Mouse (Mus musculus): Measurements from ENCODE around the gene Alox5. TPM values are rescaled to one million over a fixed set of nuclear protein-coding genes. Genes with fewer than 3 reads are reported as not detected.

Gene Alox5
- polyA plus RNA-seq, 1 experiment from 2014 or later: 0.78 TPM

DNA sequence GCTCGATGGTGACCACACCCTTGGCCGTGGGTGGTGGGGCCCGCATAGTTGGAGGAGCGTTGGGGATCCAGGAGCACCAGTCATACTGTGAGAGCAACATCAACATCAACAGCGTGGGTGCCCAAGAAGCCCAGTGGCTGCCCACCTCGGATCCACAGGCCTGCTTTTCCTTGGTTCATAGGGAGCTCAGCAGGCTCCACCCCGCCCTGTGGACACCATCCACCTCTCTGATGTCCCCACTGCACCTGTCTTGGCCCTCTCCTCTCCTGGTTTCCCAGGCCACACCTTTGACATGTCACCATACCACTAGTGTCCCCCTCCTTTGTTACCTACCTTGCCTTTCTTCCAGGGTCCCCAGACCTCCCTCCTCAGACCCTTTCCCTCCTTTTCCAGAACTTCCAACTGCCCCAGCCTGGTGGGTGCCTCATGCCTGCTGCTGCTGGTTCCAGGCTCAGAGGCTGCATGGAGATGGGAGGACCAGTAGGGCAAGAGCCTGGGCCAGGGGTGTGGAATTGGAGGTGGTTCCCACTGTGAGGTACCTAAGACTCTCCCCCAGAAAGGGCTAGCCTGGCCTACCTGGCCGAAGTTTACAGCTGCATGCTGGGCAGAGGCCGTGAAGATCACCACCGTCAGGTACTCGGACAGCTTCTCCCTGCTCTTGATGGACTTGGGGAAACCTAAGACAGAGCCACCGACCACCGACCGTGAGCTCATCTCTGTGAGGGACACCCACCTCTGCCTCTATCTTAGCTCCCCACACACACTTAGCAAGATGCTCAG, 48.2 kb downstream of the Alox5 start:
- Histone ChIP-seq H3K9me3 (no peaks in the 10 kb centered on the region), H3K27me3 (ENCODE audit: poor library complexity, severe bottlenecking) (no peaks in the 10 kb centered on the region), H3K4me1 (no peaks in the 10 kb centered on the region), H3K36me3 (replicated peaks) (peaks cover 22% of the 10 kb centered on the region), H3K27ac (no peak overlapping the region), H3K4me3 (no peak overlapping the region)
- 92% methylated on average over 14 of the region's 14 CpGs for WGBS
- no peak for DNase-seq (ENCODE audit: extremely low spot score, low spot score)

DNA sequence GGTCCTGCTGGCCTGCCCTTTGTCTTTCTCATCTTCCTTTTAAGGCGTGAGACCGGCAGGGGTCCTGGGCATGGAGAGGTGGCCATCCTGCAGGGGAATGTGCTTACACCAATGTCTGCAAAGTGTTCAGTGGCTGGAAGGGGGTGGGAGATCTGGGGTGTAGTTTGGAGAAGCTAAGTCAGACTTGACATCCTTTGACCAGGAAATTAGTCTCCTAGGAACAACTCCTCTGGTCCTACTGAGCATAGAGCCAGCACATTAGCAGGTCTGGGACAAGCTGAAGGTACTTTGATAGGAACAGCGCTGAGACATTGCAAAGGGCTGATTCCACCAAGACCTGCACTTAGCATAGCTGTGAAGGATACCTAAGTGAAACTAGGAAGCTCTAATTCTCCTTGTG, 49.3 kb downstream of the Alox5 start:
- H3K27me3 ChIP-seq (ENCODE audit: poor library complexity, severe bottlenecking): no peaks in the 10 kb centered on the region
- no peaks in the 10 kb centered on the region for H3K9me3 ChIP-seq
- H3K4me1 ChIP-seq: no peaks in the 10 kb centered on the region
- H3K4me3 ChIP-seq: no peak overlapping the region
- DNase-seq (ENCODE audit: extremely low spot score, low spot score): no peak
- H3K36me3 ChIP-seq (replicated peaks): peaks cover 24% of the 10 kb centered on the region
- no peak overlapping the region for H3K27ac ChIP-seq
- 73% methylated on average over 3 of the region's 3 CpGs for WGBS

DNA sequence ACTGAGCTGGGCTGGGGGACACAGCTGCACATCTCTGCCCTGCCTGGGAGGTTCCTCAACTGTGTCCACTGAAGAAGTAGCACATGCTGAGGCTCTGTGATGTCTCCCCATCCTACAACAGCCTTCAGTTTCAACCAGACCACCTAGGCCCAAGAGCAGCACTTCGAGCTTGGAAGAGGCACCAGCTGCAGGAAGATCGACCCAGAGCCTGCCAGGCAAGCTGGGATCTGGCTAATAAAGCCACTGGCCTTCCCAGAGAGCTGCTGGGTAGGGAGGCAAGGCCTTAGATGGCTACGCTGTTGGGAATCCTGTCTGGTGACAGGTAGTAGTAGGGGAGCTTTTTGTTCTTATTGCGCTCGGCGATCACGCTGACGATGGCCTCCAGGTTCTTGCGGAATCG, 50.5 kb downstream of the Alox5 start:
- Histone ChIP-seq H3K9me3 (no peaks in the 10 kb centered on the region), H3K27me3 (ENCODE audit: poor library complexity, severe bottlenecking) (no peaks in the 10 kb centered on the region), H3K36me3 (replicated peaks) (peaks cover 35% of the 10 kb centered on the region), H3K27ac (no peak overlapping the region), H3K4me3 (no peak overlapping the region), H3K4me1 (peaks cover 4% of the 10 kb centered on the region)
- no peak for DNase-seq (ENCODE audit: extremely low spot score, low spot score)
- WGBS: 95% methylated on average over 10 of the region's 10 CpGs

DNA sequence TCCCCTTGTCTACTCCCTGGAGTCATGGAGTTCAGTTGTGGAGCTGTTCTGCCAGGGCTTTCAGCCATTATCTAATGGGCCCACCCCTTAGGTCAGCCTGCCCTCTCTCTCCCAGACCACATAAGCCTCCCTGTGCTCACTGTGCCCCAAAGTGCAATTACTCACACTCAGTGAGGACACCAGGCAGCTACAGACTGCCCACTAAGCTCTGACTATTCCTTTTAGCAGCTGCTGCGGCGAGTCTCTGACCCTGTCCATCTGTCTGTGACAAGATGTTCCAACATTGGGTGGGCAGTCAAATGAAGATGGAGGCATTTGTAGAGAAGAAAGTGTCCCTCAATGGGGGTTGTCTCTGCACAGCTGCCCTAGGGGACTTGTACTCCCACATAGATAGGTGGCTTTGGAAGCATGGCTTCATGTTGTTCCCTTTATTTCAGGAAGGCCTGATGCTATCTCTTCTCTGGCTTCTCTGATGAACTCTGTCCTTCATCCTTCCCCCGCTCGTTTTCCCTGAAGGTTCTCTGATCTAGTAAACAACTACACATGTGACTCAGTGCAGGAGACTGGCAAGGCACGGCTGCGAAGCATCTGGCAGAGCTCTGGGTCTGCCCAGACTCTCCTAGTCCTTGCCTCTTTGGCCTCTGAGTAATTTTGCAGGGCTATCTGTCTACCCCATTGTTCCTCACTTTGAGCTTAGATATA, 52.9 kb downstream of the Alox5 start:
- Histone ChIP-seq H3K27ac (no peak overlapping the region), H3K9me3 (no peaks in the 10 kb centered on the region)
- WGBS: 90% methylated on average over 6 of the region's 6 CpGs

DNA sequence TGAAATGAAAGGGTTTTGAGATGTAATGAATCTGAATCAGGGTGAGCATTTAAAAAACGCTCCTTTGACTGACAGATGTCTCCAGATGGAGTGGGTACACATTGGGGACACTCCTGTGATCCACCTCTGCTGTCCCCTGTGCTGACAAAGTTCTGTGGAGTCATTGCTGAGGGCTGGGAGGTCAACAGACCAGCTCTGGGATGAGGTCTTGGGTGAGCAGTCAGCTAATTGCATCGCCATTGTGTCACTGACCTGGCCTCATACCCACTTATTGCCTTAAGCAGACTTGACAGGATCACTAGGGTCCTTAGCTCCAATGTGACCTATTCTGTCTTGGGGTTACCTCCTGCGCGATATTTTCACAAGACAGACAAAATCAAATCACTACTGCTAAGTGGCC, 53.8 kb downstream of the Alox5 start:
- Histone ChIP-seq H3K4me1 (peaks cover 10% of the 10 kb centered on the region), H3K27me3 (ENCODE audit: poor library complexity, severe bottlenecking) (no peaks in the 10 kb centered on the region)

More for the DNA sequence above, 52.9 kb downstream of the Alox5 start:
- DNase-seq (ENCODE audit: extremely low spot score, low spot score): no peak
- Histone ChIP-seq H3K4me3 (no peak overlapping the region), H3K36me3 (replicated peaks) (peaks cover 43% of the 10 kb centered on the region), H3K4me1 (peaks cover 10% of the 10 kb centered on the region), H3K27me3 (ENCODE audit: poor library complexity, severe bottlenecking) (no peaks in the 10 kb centered on the region)

DNA sequence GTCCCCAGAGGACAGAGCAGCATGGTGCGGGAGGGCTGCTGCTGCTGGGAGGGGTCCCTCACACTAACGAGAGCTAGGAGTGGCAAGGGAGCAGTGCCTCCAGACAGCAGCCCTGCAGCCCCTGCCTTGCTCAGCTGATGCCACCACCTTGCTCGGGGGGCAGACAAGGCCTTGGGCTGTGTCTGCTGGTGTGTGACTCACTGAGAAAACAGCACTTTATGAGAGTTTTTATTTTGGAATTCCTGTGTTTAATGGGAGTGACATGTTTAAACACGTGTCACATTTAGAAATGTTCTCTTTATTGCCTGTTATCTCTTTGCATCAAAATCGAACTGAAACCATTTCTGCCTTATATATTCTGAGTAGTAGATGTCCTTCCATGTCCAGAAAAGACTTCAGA, 54.3 kb downstream of the Alox5 start:
- H3K4me3 ChIP-seq: no peak overlapping the region
- H3K27ac ChIP-seq: no peak overlapping the region
- DNase-seq (ENCODE audit: extremely low spot score, low spot score): no peak
- peaks cover 10% of the 10 kb centered on the region for H3K4me1 ChIP-seq
- H3K9me3 ChIP-seq: no peaks in the 10 kb centered on the region
- H3K36me3 ChIP-seq (replicated peaks): peaks cover 48% of the 10 kb centered on the region
- WGBS: 78% methylated on average over 5 of the region's 5 CpGs
- no peaks in the 10 kb centered on the region for H3K27me3 ChIP-seq (ENCODE audit: poor library complexity, severe bottlenecking)

More for the DNA sequence above, 53.8 kb downstream of the Alox5 start:
- WGBS: 93% methylated on average over 4 of the region's 4 CpGs
- DNase-seq (ENCODE audit: extremely low spot score, low spot score): no peak
- Histone ChIP-seq H3K27ac (no peak overlapping the region), H3K4me3 (no peak overlapping the region), H3K9me3 (no peaks in the 10 kb centered on the region), H3K36me3 (replicated peaks) (peaks cover 42% of the 10 kb centered on the region)

DNA sequence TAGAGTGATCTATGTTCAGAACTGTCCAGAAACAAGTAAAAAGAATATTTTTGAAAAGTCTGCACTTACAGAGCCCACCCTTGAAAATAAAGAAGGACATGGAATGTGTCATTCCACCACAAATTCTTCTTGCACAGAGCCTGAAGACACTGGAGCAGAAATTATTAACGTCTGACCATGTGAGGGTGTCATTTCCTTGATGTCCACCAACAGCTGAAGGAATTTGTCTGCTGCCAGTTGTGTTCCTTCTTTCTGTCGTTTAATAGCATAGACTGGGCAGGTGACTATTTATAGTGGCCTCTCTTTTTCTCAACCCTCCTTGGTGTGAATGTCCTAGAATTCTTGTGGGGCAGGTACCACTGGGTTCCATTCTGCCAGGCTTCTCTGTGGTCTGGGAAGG, 54.8 kb downstream of the Alox5 start:
- 84% methylated on average over 2 of the region's 2 CpGs for WGBS
- Histone ChIP-seq H3K27ac (no peak overlapping the region), H3K4me1 (peaks cover 10% of the 10 kb centered on the region), H3K9me3 (no peaks in the 10 kb centered on the region), H3K27me3 (ENCODE audit: poor library complexity, severe bottlenecking) (no peaks in the 10 kb centered on the region), H3K36me3 (replicated peaks) (peaks cover 49% of the 10 kb centered on the region), H3K4me3 (no peak overlapping the region)
- DNase-seq (ENCODE audit: extremely low spot score, low spot score): no peak

DNA sequence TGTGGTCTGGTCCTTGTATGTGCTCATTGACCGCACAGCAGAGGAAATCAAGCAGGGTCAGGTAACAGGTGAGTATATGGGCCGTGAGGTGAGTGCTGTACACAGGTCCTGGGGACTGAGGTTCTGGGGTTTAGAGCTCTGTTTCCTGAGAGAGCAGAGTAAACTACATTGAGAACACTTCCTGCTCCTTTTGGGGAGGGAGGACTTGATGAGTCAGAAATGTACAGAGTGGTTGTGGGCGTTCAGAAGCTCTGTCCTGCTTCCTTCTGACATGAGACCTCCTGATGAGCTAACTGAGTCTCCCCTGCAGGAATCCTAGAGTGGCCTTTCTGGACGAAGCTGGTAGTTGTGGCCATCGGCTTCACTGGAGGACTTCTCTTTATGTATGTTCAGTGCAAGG, 55.3 kb downstream of the Alox5 start:
- no peak overlapping the region for H3K4me3 ChIP-seq
- peak overlapping the region; percentile 62; the same call in 1 of the 2 replicates for H3K27ac ChIP-seq
- 87% methylated on average over 5 of the region's 5 CpGs for WGBS
- peaks cover 10% of the 10 kb centered on the region for H3K4me1 ChIP-seq
- no peak for DNase-seq (ENCODE audit: extremely low spot score, low spot score)
- H3K36me3 ChIP-seq (replicated peaks): peaks cover 46% of the 10 kb centered on the region
- H3K9me3 ChIP-seq: no peaks in the 10 kb centered on the region
- H3K27me3 ChIP-seq (ENCODE audit: poor library complexity, severe bottlenecking): no peaks in the 10 kb centered on the region

DNA sequence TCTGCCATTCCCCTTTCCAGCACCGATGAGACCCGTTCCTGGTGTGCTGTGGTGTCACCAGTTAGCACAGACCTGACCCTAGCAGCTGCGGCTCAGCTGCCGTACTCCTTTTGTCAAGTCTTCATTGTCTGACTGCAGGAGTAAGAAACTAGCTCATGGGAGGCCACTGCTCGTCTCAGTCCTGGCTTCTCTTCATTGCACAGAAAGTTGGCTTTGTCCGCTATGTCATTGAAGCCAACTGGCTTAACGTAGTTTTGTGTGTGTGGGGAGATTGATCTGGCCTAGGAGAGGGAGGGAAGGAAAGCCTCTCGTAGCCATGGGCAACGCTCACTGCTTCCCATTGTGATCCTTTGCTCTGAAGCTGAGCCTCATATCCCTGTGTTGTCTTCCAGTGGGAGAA, 55.7 kb downstream of the Alox5 start:
- 61% methylated on average over 9 of the region's 9 CpGs for WGBS
- H3K36me3 ChIP-seq (replicated peaks): peaks cover 42% of the 10 kb centered on the region
- H3K9me3 ChIP-seq: no peaks in the 10 kb centered on the region
- H3K27me3 ChIP-seq (ENCODE audit: poor library complexity, severe bottlenecking): no peaks in the 10 kb centered on the region
- peaks cover 10% of the 10 kb centered on the region for H3K4me1 ChIP-seq
- peak overlapping the region; percentile 62 for H3K27ac ChIP-seq
- DNase-seq (ENCODE audit: extremely low spot score, low spot score): no peak
- no peak overlapping the region for H3K4me3 ChIP-seq

DNA sequence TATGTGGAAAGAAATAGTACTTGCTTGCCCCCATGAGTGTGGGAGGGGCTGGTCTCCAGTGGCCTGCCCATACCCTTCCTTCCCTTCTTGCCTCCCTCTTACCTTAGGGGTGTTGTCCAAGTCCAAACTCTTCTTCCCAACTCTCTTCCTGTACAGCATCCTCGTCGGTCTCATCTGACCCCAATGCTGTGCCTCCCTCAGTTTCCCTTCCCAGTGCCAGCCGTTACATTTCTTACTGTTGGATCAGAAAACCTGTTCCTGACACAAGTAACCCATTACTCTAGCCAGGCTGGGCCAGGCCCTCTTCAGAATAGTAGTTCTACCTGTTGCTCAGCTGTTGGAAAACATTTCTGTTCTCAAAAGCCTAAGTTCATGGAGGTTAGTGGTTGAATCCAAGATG, 58.6 kb downstream of the Alox5 start:
- H3K4me3 ChIP-seq: no peak overlapping the region
- DNase-seq (ENCODE audit: extremely low spot score, low spot score): no peak
- H3K9me3 ChIP-seq: no peaks in the 10 kb centered on the region
- no peaks in the 10 kb centered on the region for H3K27me3 ChIP-seq (ENCODE audit: poor library complexity, severe bottlenecking)
- H3K4me1 ChIP-seq: peaks cover 23% of the 10 kb centered on the region
- no peak overlapping the region for H3K27ac ChIP-seq
- 93% methylated on average over 3 of the region's 3 CpGs for WGBS
- H3K36me3 ChIP-seq (replicated peaks): peaks cover 30% of the 10 kb centered on the region

DNA sequence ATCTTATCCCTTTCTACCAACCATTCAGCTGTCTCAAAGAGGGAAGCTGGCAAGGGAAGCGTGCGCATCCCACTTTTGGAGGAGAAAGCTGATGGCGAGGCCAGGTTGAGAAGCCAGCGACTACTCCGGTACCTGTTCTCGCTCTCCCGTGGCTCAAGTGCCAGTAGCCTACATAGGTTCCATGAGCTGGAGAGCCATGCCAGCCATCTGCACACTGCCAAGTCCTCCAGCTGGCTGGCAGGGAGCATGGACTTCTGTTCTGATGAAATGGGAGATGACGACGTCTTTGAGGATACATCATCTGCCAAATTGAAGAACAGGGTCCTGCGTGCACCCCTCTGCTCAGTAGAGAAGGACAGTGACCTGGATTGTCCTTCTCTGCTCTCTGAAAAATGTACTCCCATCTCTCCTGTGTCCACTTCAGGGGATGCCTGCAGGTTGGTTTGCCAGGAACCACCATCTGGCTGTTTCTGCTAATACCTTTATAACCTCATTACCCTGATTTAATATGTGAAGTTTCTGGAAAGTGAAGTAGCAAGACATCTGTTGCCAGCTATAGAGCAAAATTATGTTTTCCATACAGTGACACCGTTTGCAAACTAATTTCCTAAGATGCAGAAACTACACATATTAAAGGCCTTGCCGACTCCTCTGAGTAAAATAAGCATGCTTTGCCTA, 59.1 kb downstream of the Alox5 start:
- no peak for DNase-seq (ENCODE audit: extremely low spot score, low spot score)
- Histone ChIP-seq H3K27me3 (ENCODE audit: poor library complexity, severe bottlenecking) (no peaks in the 10 kb centered on the region), H3K9me3 (no peaks in the 10 kb centered on the region), H3K4me3 (no peak overlapping the region), H3K4me1 (peaks cover 29% of the 10 kb centered on the region), H3K36me3 (replicated peaks) (peaks cover 30% of the 10 kb centered on the region), H3K27ac (no peak overlapping the region)
- 95% methylated on average over 12 of the region's 12 CpGs for WGBS

DNA sequence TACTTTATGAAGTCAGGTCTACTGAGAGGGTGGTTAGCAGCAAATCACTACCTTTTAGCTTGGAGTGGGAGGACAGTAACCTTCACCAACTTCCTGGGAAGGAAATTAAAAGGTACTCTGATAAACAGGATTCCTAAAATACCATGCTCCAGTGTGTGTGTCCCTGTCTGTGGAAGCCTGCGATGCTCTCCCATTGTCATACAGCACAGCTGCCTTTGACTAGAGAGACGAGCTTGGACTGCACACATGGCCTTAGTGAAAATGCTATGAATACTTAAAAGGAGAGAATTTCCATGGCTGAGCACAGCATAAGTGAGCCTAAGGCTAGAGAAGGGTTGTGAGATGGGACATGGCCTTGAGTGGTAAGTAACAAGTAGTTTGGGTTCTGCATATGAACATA, 62.8 kb downstream of the Alox5 start:
- Histone ChIP-seq H3K27ac (peak overlapping the region; percentile 77), H3K27me3 (ENCODE audit: poor library complexity, severe bottlenecking) (no peaks in the 10 kb centered on the region), H3K36me3 (replicated peaks) (peaks cover 10% of the 10 kb centered on the region), H3K4me3 (no peak overlapping the region), H3K9me3 (no peaks in the 10 kb centered on the region), H3K4me1 (peaks cover 23% of the 10 kb centered on the region)
- DNase-seq (ENCODE audit: extremely low spot score, low spot score): no peak
- 67% methylated on average over 2 of the region's 2 CpGs for WGBS

DNA sequence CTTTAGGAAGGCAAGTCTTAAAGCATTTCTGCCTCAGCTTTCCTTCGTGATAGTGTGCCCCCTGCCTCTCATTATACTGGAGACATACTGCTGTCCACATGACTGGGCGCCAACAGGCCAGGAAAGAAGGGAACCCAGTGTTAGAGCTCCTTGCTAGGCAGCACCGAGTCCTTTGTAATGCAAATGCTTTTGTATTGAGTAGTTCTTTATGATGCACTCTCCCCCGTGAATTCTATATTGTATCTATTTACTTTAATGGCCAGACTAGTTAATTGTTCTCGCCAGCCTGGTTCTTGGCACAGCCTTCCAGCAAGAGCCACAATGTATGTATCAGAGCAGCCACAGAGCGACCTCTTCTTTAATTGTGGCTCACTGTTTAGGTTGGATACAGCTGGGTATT, 63.4 kb downstream of the Alox5 start:
- Histone ChIP-seq H3K9me3 (no peaks in the 10 kb centered on the region), H3K27me3 (ENCODE audit: poor library complexity, severe bottlenecking) (no peaks in the 10 kb centered on the region), H3K36me3 (replicated peaks) (peaks cover 10% of the 10 kb centered on the region), H3K4me1 (peaks cover 23% of the 10 kb centered on the region), H3K4me3 (no peak overlapping the region), H3K27ac (peak overlapping the region; percentile 77)
- 32% methylated on average over 6 of the region's 6 CpGs for WGBS
- DNase-seq (ENCODE audit: extremely low spot score, low spot score): peak; percentile 39

Data from forebrain, embryonic 10.5 days (tissue).